11 mouse cellular contexts compared by ENCODE assay signal in genomic region chr6:54204931-54205330, GRCm38 (mm10).
DNase-seq lines count a peak whose midpoint lies in the region; ATAC-seq and TF ChIP-seq lines count a peak whose summit lies in the region.
"Had no signal": no experiment of that assay in that cellular context is flagged by ENCODE, and none has a peak within 500 bp of the region (broad histone marks: within the 10 kb centered on the region; RNA-seq: fewer than 3 reads in every experiment).

No protein-coding gene starts in this region.

- no peak for DNase-seq in heart, adult 8-10 months (ENCODE audit: low spot score)
- DNase-seq in heart, postnatal 10 days: peak; percentile 10 to 17
- peak; percentile 67 for DNase-seq in lung, postnatal 0 days (ENCODE audit: low spot score)
- no peak for DNase-seq in left cerebral cortex, postnatal 25 days (ENCODE audit: low spot score in 2 of 2)
- DNase-seq in ovary, postnatal 10 days (ENCODE audit: low spot score): no peak
- no peak for DNase-seq in right cerebral cortex, postnatal 36 days (ENCODE audit: low spot score in 2 of 2)
- DNase-seq: right cerebral cortex, postnatal 25 days had no signal

- H3K4me3 ChIP-seq in heart, embryonic 12.5 days: no peak overlapping the region
- no peak overlapping the region for H3K4me3 ChIP-seq in ES-Bruce4 (ENCODE audit: low read depth, low read length)
- H3K4me3 ChIP-seq in lung, postnatal 0 days (ENCODE audit: low read depth, low read length): no peak overlapping the region
- H3K4me3 ChIP-seq: embryonic facial prominence, embryonic 15.5 days; megakaryocyte, embryonic 14.5 days had no signal

- peaks cover 26% of the 10 kb centered on the region for H3K4me1 ChIP-seq in heart, embryonic 12.5 days (replicated peaks)
- H3K4me1 ChIP-seq in ES-Bruce4 (ENCODE audit: control insufficient read depth, insufficient read depth, low read length): peaks cover 3% of the 10 kb centered on the region
- no peaks in the 10 kb centered on the region for H3K4me1 ChIP-seq in lung, postnatal 0 days (ENCODE audit: insufficient read depth, low read depth, low read length)
- H3K4me1 ChIP-seq: embryonic facial prominence, embryonic 15.5 days had no signal

- H3K9ac ChIP-seq in heart, embryonic 12.5 days: no peak overlapping the region
- H3K9ac ChIP-seq in ES-Bruce4 (ENCODE audit: low read depth, poor library complexity, severe bottlenecking): no peak overlapping the region
- no peak overlapping the region for H3K9ac ChIP-seq in lung, postnatal 0 days (replicated peaks; ENCODE audit: low read depth)
- H3K9ac ChIP-seq: embryonic facial prominence, embryonic 15.5 days had no signal

- H3K36me3 ChIP-seq in heart, embryonic 12.5 days: no peaks in the 10 kb centered on the region
- no peaks in the 10 kb centered on the region for H3K36me3 ChIP-seq in ES-Bruce4 (ENCODE audit: control insufficient read depth, insufficient read depth, low read length, poor library complexity, severe bottlenecking)
- H3K36me3 ChIP-seq in lung, postnatal 0 days (ENCODE audit: insufficient read depth, low read length): no peaks in the 10 kb centered on the region
- H3K36me3 ChIP-seq: embryonic facial prominence, embryonic 15.5 days had no signal

- no peak for TF ChIP-seq POLR2A in ES-Bruce4 (IDR thresholded peaks at IDR 0.05; ENCODE audit: insufficient read depth, low read length)

- 20% methylated on average over 2 of the region's 2 CpGs for WGBS in heart, embryonic 12.5 days
- WGBS in lung, postnatal 0 days: 32% methylated on average over 2 of the region's 2 CpGs

- ATAC-seq in heart, embryonic 12.5 days (ENCODE audit: insufficient number of reproducible peaks, low FRiP score): peak; percentile 45
- peak; percentile 85 for ATAC-seq in lung, postnatal 0 days

- no peak for TF ChIP-seq EP300 in ES-Bruce4 (IDR thresholded peaks at IDR 0.05; ENCODE audit: insufficient read depth, low read depth, low read length)
- 0 out of 2 replicates have a peak, but pooled peaks have one; percentile 28 for TF ChIP-seq EP300 in lung, postnatal 0 days (IDR thresholded peaks at IDR 0.05)

- no peaks in the 10 kb centered on the region for H3K27me3 ChIP-seq in heart, embryonic 12.5 days (replicated peaks)
- H3K27me3 ChIP-seq in ES-Bruce4 (ENCODE audit: control insufficient read depth, insufficient read depth, low read length, poor library complexity, severe bottlenecking): no peaks in the 10 kb centered on the region
- no peaks in the 10 kb centered on the region for H3K27me3 ChIP-seq in lung, postnatal 0 days (replicated peaks; ENCODE audit: insufficient read depth, low read length)
- H3K27me3 ChIP-seq: embryonic facial prominence, embryonic 15.5 days; megakaryocyte, embryonic 14.5 days had no signal

- H3K9me3 ChIP-seq in heart, embryonic 12.5 days (replicated peaks): no peaks in the 10 kb centered on the region
- H3K9me3 ChIP-seq in ES-Bruce4 (replicated peaks; ENCODE audit: control insufficient read depth, insufficient read depth, low read length, poor library complexity, severe bottlenecking): no peaks in the 10 kb centered on the region
- no peaks in the 10 kb centered on the region for H3K9me3 ChIP-seq in lung, postnatal 0 days (ENCODE audit: low read length)
- H3K9me3 ChIP-seq: embryonic facial prominence, embryonic 15.5 days had no signal

- intact Hi-C loops in heart, postnatal 10 days (cut with DNase I): no loop called here
- intact Hi-C loops in left cerebral cortex, postnatal 25 days (cut with DNase I): no loop called here

- peak; percentile 50 for TF ChIP-seq CTCF in ES-Bruce4 (IDR thresholded peaks at IDR 0.05; ENCODE audit: low read depth, low read length)
- peak; percentile 66 for TF ChIP-seq CTCF in lung, postnatal 0 days (IDR thresholded peaks at IDR 0.05)

- H3K4me2 ChIP-seq in heart, embryonic 12.5 days: no peak overlapping the region
- no peak overlapping the region for H3K4me2 ChIP-seq in lung, postnatal 0 days (replicated peaks; ENCODE audit: low read depth, low read length)
- H3K4me2 ChIP-seq: embryonic facial prominence, embryonic 15.5 days had no signal

- no peak overlapping the region for H3K27ac ChIP-seq in heart, embryonic 12.5 days (ENCODE audit: poor library complexity, severe bottlenecking)
- no peak overlapping the region for H3K27ac ChIP-seq in ES-Bruce4 (ENCODE audit: insufficient read depth, low read length)
- H3K27ac ChIP-seq in lung, postnatal 0 days (ENCODE audit: low read length): no peak overlapping the region
- H3K27ac ChIP-seq: embryonic facial prominence, embryonic 15.5 days had no signal

Comparison
In these comparisons a context has a peak if more than half of its experiments do, and no peak if none do; other contexts are left out.
1. DNase-seq: peak in heart, postnatal 10 days (2 of 2) and lung, postnatal 0 days (single experiment); none in heart, adult 8-10 months (single experiment), left cerebral cortex, postnatal 25 days (0 of 2), ovary, postnatal 10 days (single experiment) and right cerebral cortex, postnatal 36 days (0 of 2).